Mouse (Mus musculus): ENCODE data around the gene Gpr108.

DNA sequence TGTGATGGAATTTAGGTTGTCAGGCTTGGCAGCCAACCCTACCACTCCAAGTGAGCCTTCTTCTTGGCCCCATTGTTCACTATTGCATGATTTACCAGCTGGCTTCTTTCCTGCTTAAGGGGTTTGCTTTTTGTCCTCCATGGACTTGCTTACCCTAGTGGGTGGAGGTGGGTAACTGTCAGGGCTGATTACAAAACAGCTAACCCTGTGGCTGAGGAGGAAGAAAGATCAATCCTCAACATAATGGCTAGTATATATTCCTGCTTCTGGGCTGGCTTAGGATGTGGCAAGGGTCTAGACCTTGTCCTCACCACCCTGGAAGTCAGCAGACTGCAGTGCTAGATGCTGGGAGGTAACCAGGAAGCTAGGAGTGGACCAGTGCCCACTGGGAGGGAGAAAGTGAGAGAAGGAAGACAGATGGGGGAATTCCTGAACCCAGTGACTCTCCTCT lies 16.9 kb downstream of the Gpr108 start:
- no peak for TF ChIP-seq POLR2A (IDR thresholded peaks at IDR 0.05; ENCODE audit: borderline replicate concordance, insufficient read depth, low read length)
- TF ChIP-seq CTCF (IDR thresholded peaks at IDR 0.05; ENCODE audit: borderline replicate concordance, insufficient read depth, low read depth, low read length), result no peak
